Mouse (Mus musculus): Measurements from ENCODE around the gene Dhrs11.

GRCm38 (mm10) chr11:84817362-84817761 is 11.4 kb downstream of the Dhrs11 start:
- TF ChIP-seq CTCF (IDR thresholded peaks at IDR 0.05; ENCODE audit: control insufficient read depth, insufficient read depth, insufficient read length) (no peak), USF1 (IDR thresholded peaks at IDR 0.05; ENCODE audit: low read depth) (no peak), MAX (IDR thresholded peaks at IDR 0.05) (no peak), CEBPB (IDR thresholded peaks at IDR 0.05; ENCODE audit: low read depth) (no peak)

Data from C2C12 (cell line).